Mouse (Mus musculus): ENCODE results near the gene Atp8b3. TPM values are rescaled to one million over a fixed set of nuclear protein-coding genes. Genes with fewer than 3 reads are reported as not detected.

The Atp8b3 gene
- polyA plus RNA-seq, 1 experiment from 2014 or later = 0.05 TPM

DNA sequence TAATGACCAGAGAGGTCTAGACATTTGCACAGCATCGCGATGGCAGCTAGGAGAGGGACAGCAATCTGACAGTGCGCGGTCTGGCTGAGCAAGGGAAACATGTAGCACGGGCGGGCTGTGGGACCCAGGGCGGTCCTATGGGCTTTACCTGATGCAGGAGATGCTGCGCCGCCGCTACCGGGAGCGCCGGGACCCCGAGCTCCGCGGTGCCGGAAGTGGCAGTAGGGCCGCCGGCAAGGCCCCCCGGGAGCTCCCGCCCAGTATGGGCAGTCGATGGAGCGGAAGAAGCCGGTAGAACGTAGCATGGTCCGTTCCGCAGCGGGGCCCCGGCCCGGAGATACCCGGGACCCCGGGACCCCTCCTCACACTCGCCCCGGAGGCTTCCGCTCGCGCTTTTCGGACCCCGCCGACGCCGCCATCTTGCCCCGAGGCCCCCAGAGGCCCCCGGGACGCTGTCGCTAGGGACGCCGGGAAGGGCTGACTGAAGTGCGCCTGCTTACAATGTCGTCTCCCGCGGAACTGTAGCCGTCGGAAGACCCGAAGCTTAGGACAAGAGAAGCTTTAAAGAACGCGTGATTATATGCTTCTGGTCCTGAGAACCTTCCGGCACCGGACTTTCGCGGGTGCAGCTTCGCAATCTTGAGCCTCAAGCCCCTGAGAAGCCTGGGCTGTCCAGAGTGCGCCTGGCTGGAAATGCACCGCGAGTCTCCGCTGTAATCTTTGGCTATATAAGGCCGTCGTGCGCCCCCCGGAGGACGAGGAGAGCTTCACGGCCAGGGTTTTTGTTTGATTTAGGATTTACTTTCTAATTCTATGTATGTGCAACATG lies 22.4 kb upstream of the Atp8b3 start, which contains the start of gene Rexo1:
Rexo1 (minus strand) TSS at position 445 of the 829 bp plus-strand sequence.
- Histone ChIP-seq H3K4me3 (peak within 1 kb of the TSS; percentile 93), H3K36me3 (peaks cover 4% of the 10 kb centered on the region; the same call in 1 of the 2 replicates), H3K27me3 (no peaks in the 10 kb centered on the region), H3K9me3 (no peaks in the 10 kb centered on the region), H3K27ac (peak within 1 kb of the TSS; percentile 89), H3K4me1 (peaks cover 44% of the 10 kb centered on the region), H3K4me2 (peak within 1 kb of the TSS; percentile 85), H3K9ac (peak within 1 kb of the TSS; percentile 99)
- 2% methylated on average over 72 of the region's 72 CpGs for WGBS
- ATAC-seq (ENCODE audit: borderline replicate concordance, extremely low read depth, low FRiP score, low TSS enrichment) = peak; percentile 83

GRCm38 (mm10) chr10:80560621-80561020 lies 21.7 kb upstream of the Atp8b3 start:
- WGBS = 1% methylated on average over 13 of the region's 13 CpGs
- peaks cover 44% of the 10 kb centered on the region for H3K4me1 ChIP-seq
- peak overlapping the region; percentile 93 for H3K4me3 ChIP-seq
- peak overlapping the region; percentile 99 for H3K9ac ChIP-seq
- no peaks in the 10 kb centered on the region for H3K27me3 ChIP-seq
- no peaks in the 10 kb centered on the region for H3K36me3 ChIP-seq
- no peak for ATAC-seq (ENCODE audit: borderline replicate concordance, extremely low read depth, low FRiP score, low TSS enrichment)
- peak overlapping the region; percentile 85 for H3K4me2 ChIP-seq
- H3K27ac ChIP-seq = peak overlapping the region; percentile 89; the same call in 1 of the 2 replicates
- H3K9me3 ChIP-seq = no peaks in the 10 kb centered on the region

DNA sequence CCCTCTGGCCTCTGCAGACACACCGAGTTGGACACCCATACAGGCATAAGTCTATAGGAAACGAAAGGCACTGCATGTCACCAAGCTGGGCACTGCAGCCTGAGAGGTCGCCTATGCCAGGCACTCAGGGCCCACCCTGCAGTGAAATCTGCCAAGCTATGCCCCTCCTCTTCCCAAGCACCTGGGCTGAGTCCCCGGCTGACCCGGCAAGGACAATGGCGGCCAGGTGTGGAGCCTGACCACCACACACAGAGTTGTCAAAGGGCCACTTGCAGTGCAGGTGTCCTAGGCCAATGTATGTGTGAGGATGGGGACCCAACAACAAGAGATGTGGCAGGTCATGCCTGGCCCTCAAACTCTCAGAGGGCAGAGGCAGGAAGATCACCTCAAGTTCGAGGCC lies 20.5 kb upstream of the Atp8b3 start:
- WGBS = 87% methylated on average over 7 of the region's 7 CpGs
- no peaks in the 10 kb centered on the region for H3K36me3 ChIP-seq
- no peaks in the 10 kb centered on the region for H3K9me3 ChIP-seq
- peaks cover 44% of the 10 kb centered on the region for H3K4me1 ChIP-seq
- ATAC-seq (ENCODE audit: borderline replicate concordance, extremely low read depth, low FRiP score, low TSS enrichment) = no peak
- H3K27ac ChIP-seq = no peak overlapping the region
- H3K4me2 ChIP-seq = no peak overlapping the region; the same call in 1 of the 2 replicates
- no peak overlapping the region for H3K4me3 ChIP-seq
- H3K27me3 ChIP-seq = no peaks in the 10 kb centered on the region
- H3K9ac ChIP-seq = no peak overlapping the region

- no peaks in the 10 kb centered on the region for H3K9me3 ChIP-seq
- H3K36me3 ChIP-seq = no peaks in the 10 kb centered on the region
- 28% methylated on average over 5 of the region's 5 CpGs for WGBS
- H3K9ac ChIP-seq = 0 out of 2 replicates have a peak overlapping the region, but pooled peaks have one; percentile 10
- H3K4me2 ChIP-seq = no peak overlapping the region
- H3K27ac ChIP-seq = no peak overlapping the region
- no peak for ATAC-seq (ENCODE audit: borderline replicate concordance, extremely low read depth, low FRiP score, low TSS enrichment)
- no peaks in the 10 kb centered on the region for H3K27me3 ChIP-seq
- H3K4me1 ChIP-seq = peaks cover 40% of the 10 kb centered on the region
- H3K4me3 ChIP-seq = no peak overlapping the region
Observed at GRCm38 (mm10) chr10:80557346-80557965, 18.5 kb upstream of the Atp8b3 start.

- H3K9ac ChIP-seq = no peak overlapping the region
- H3K4me2 ChIP-seq = no peak overlapping the region
- H3K4me3 ChIP-seq = no peak overlapping the region
- no peak for ATAC-seq (ENCODE audit: borderline replicate concordance, extremely low read depth, low FRiP score, low TSS enrichment)
- 77% methylated on average over 6 of the region's 6 CpGs for WGBS
- peaks cover 18% of the 10 kb centered on the region for H3K4me1 ChIP-seq
- no peak overlapping the region for H3K27ac ChIP-seq
- no peaks in the 10 kb centered on the region for H3K9me3 ChIP-seq
- H3K36me3 ChIP-seq = peaks cover 15% of the 10 kb centered on the region
- no peaks in the 10 kb centered on the region for H3K27me3 ChIP-seq
Observed at GRCm38 (mm10) chr10:80553997-80554396, 15.1 kb upstream of the Atp8b3 start.

- 87% methylated on average over 8 of the region's 8 CpGs for WGBS
- no peaks in the 10 kb centered on the region for H3K27me3 ChIP-seq
- peaks cover 16% of the 10 kb centered on the region for H3K4me1 ChIP-seq
- ATAC-seq (ENCODE audit: borderline replicate concordance, extremely low read depth, low FRiP score, low TSS enrichment) = no peak
- H3K9ac ChIP-seq = no peak overlapping the region
- H3K9me3 ChIP-seq = no peaks in the 10 kb centered on the region
- H3K36me3 ChIP-seq = peaks cover 16% of the 10 kb centered on the region
- H3K27ac ChIP-seq = no peak overlapping the region
- no peak overlapping the region for H3K4me2 ChIP-seq
- no peak overlapping the region for H3K4me3 ChIP-seq
Observed at GRCm38 (mm10) chr10:80553575-80553974, 14.7 kb upstream of the Atp8b3 start.

DNA sequence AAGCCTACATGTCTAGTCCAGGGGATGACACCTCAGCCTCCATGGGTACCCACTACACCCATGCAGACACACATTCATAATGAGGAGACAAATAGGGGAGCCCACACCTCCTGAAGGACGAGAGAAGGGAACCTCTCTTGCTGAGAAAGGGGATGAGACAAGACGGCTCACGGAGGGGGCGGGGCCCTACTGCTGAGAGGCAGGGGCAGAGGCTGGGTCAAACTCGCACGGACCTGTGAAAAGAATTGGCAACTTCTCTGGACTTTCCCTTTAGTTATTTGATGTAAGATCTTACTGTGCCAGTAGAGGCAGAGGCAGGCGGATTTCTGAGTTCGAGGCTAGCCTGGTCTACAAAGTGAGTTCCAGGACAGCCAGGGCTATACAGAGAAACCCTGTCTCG lies 13.4 kb upstream of the Atp8b3 start:
- Histone ChIP-seq H3K4me1 (peaks cover 3% of the 10 kb centered on the region), H3K27me3 (no peaks in the 10 kb centered on the region), H3K4me3 (no peak overlapping the region), H3K36me3 (peaks cover 26% of the 10 kb centered on the region), H3K4me2 (no peak overlapping the region), H3K9me3 (no peaks in the 10 kb centered on the region), H3K27ac (no peak overlapping the region), H3K9ac (no peak overlapping the region)
- WGBS = 60% methylated on average over 9 of the region's 9 CpGs
- ATAC-seq (ENCODE audit: borderline replicate concordance, extremely low read depth, low FRiP score, low TSS enrichment) = no peak

GRCm38 (mm10) chr10:80549279-80549678 lies 10.4 kb upstream of the Atp8b3 start:
- WGBS = 88% methylated on average over 21 of the region's 21 CpGs
- H3K9me3 ChIP-seq = no peaks in the 10 kb centered on the region
- no peak for ATAC-seq (ENCODE audit: borderline replicate concordance, extremely low read depth, low FRiP score, low TSS enrichment)
- no peak overlapping the region for H3K9ac ChIP-seq
- no peak overlapping the region for H3K27ac ChIP-seq
- peaks cover 55% of the 10 kb centered on the region for H3K36me3 ChIP-seq
- no peak overlapping the region for H3K4me3 ChIP-seq
- no peaks in the 10 kb centered on the region for H3K27me3 ChIP-seq
- no peak overlapping the region for H3K4me2 ChIP-seq
- no peaks in the 10 kb centered on the region for H3K4me1 ChIP-seq

DNA sequence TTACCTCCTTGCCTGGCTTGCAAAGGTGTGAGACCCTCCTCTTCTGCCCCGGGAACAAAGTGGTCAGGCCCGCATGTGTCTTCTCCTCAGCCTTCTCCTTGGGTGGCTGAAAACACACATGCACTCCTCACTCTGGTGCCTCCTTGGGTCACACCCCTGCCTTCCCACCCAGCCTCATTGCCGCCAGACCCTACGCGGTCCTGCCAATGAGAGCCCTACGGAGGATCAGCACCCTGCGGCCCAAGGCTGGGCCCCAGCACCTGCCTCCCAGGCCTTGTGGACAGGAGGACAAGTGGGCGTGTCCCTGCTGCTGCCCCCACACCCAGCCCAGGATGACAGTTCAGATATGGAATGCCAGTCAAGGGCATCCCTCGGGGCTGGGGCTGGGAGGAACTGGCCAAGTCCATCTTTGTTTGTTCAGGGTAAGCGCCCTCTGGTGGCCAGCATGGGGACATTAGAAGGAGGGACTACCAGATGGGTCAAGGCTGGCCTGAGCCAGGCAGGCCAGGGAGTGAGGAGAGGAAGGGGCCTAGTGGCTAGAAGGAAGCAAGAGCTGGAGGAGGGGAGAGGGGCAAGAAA lies 9.6 kb upstream of the Atp8b3 start:
- Histone ChIP-seq H3K4me1 (no peaks in the 10 kb centered on the region), H3K27ac (no peak overlapping the region), H3K4me3 (no peak overlapping the region), H3K27me3 (no peaks in the 10 kb centered on the region), H3K4me2 (no peak overlapping the region), H3K36me3 (peaks cover 63% of the 10 kb centered on the region), H3K9me3 (no peaks in the 10 kb centered on the region), H3K9ac (no peak overlapping the region)
- ATAC-seq (ENCODE audit: borderline replicate concordance, extremely low read depth, low FRiP score, low TSS enrichment) = no peak
- 69% methylated on average over 10 of the region's 10 CpGs for WGBS

DNA sequence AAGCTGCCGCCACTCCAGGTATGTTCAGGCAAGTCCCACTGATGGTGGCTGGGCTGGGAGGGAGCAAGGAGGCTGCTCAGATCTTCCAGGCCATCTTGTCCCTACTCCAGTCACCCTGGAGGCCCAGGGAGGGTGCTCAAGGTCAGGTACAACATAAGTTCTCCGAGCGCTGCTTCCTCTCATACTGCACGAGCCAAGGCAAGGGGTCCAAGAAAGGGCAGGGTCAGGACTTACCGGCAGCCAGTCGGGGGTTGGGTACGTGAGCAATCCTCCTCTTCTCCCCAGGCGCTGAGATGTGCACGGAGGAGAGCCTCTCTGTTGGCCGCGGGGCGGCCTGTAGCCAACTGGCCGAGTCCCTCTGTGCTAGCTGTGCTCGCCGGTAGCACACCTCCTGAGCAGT lies 8.6 kb upstream of the Atp8b3 start:
- ATAC-seq (ENCODE audit: borderline replicate concordance, extremely low read depth, low FRiP score, low TSS enrichment) = no peak
- Histone ChIP-seq H3K27ac (no peak overlapping the region), H3K4me2 (no peak overlapping the region), H3K27me3 (no peaks in the 10 kb centered on the region), H3K9me3 (no peaks in the 10 kb centered on the region), H3K36me3 (peaks cover 73% of the 10 kb centered on the region), H3K4me1 (no peaks in the 10 kb centered on the region), H3K9ac (no peak overlapping the region), H3K4me3 (no peak overlapping the region)
- 87% methylated on average over 15 of the region's 15 CpGs for WGBS

DNA sequence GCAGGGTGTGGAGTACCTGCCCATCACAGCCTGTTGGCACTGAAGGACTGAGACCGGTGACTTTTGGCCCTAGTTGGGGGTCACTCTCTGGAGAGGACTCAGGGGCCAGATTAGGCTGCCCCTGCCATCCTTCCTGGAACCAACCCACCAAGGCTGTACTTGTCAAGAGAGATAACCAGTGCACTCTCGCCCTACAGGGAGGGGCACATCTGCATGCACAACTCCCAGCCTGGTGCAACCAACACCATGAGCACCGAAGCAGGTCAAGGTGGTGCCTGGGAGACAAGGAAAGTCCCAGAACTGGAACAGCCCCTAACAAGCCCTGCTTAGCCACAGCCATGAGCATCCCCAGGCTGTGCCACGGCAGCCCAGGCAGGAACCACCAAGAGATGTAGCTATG lies 8.0 kb upstream of the Atp8b3 start:
- ATAC-seq (ENCODE audit: borderline replicate concordance, extremely low read depth, low FRiP score, low TSS enrichment) = no peak
- Histone ChIP-seq H3K4me3 (no peak overlapping the region), H3K4me1 (no peaks in the 10 kb centered on the region), H3K27me3 (no peaks in the 10 kb centered on the region), H3K36me3 (peaks cover 79% of the 10 kb centered on the region), H3K9ac (no peak overlapping the region), H3K9me3 (no peaks in the 10 kb centered on the region), H3K4me2 (no peak overlapping the region), H3K27ac (no peak overlapping the region)
- WGBS = 91% methylated on average over 4 of the region's 4 CpGs

DNA sequence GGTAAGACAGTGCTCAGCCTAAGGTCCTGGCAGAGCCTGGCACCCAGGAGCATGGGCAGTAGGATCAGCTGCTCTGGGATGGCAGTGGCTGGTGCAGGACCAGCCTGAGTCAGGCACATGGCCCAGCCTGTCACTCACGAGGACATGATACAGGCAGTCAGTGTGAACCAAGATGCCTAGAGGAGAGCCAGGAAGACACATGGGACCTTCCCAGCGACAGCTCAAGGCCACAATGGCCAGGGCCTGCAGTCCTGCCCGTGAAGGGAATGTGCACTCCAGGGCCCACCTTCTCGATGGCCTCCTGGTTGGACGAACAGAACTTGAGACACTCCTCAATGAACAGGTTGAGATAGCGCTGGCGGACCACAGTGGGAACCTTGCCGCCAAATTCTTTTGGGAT lies 6.7 kb upstream of the Atp8b3 start:
- Histone ChIP-seq H3K9me3 (no peaks in the 10 kb centered on the region), H3K4me2 (no peak overlapping the region), H3K36me3 (peaks cover 79% of the 10 kb centered on the region), H3K27me3 (no peaks in the 10 kb centered on the region), H3K4me3 (no peak overlapping the region), H3K27ac (no peak overlapping the region), H3K4me1 (no peaks in the 10 kb centered on the region), H3K9ac (no peak overlapping the region)
- WGBS = 84% methylated on average over 8 of the region's 8 CpGs
- ATAC-seq (ENCODE audit: borderline replicate concordance, extremely low read depth, low FRiP score, low TSS enrichment) = no peak

Data from lung, embryonic 15.5 days (tissue).